Mouse (Mus musculus): ENCODE measurements around the gene Dennd1a. TPM values are rescaled to one million over a fixed set of nuclear protein-coding genes. Genes with fewer than 3 reads are reported as not detected.

Dennd1a gene
- total and polyA plus RNA-seq, 3 experiments: 17.6 to 26.8 (median 22.0) TPM

DNA sequence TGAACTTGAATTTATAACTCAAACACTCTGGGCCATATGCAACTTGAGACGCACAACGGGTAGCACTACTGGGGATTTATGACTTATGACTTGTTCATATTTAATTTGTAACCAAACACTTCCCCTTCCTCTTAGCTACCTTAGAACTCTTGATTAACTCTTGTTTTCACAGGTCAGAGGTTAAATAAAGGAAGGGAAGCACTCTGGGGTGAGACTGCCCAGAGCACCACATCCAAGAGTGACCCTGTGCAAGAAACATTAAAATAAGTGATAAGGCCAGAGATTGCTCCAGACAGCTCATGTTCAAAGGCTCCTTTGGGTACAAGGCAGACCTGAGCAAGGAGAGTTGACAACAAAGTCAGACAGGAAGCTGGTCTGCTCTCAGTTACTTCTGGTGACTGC is 219.0 kb downstream of the Dennd1a start:
- no peaks in the 10 kb centered on the region for H3K27me3 ChIP-seq (ENCODE audit: control insufficient read depth, insufficient read depth, low read length)
- H3K27ac ChIP-seq: no peak overlapping the region
- no peaks in the 10 kb centered on the region for H3K79me2 ChIP-seq (replicated peaks; ENCODE audit: control insufficient read depth, insufficient read depth, low read length)
- intact Hi-C loops (cut with DNase I): no loop called here
- no peak for DNase-seq
- H3K36me3 ChIP-seq (ENCODE audit: control insufficient read depth, insufficient read depth, low read length): no peaks in the 10 kb centered on the region; the same call in 1 of the 2 replicates
- no peak overlapping the region for H3K9ac ChIP-seq (ENCODE audit: low read depth, low read length)
- peaks cover 2% of the 10 kb centered on the region for H3K4me1 ChIP-seq (ENCODE audit: control insufficient read depth, insufficient read depth, low read length)
- no peak overlapping the region for H3K4me3 ChIP-seq
- no peak for TF ChIP-seq CTCF (IDR thresholded peaks at IDR 0.05)
- 74% methylated on average over 2 of the region's 2 CpGs for WGBS

DNA sequence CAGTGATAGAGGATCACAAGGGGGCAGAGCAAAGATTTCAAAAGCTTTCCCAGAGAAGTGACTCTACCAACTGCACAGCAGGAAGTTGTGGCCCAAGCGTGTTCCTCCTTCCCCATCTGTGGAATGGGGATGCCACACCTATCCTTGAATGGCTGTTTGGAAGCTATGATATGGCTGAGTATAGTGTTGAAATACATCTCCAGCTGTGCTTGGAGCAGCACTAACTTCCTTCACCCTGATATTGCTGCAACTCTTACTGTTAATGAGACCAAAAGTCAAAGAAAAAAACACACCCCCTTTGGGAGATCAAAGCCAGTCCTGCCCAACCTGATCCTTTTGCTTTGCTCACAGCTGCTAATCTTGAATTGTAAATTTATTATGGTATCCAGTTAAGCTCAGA is 221.3 kb downstream of the Dennd1a start:
- no peaks in the 10 kb centered on the region; the same call in 1 of the 2 replicates for H3K36me3 ChIP-seq (ENCODE audit: control insufficient read depth, insufficient read depth, low read length)
- H3K4me1 ChIP-seq (ENCODE audit: control insufficient read depth, insufficient read depth, low read length): peaks cover 2% of the 10 kb centered on the region; the same call in 1 of the 2 replicates
- TF ChIP-seq POLR2A (IDR thresholded peaks at IDR 0.05; ENCODE audit: insufficient read depth, low read depth, low read length): no peak
- TF ChIP-seq CTCF (IDR thresholded peaks at IDR 0.05): no peak
- no peak for TF ChIP-seq EP300 (IDR thresholded peaks at IDR 0.05; ENCODE audit: insufficient read depth, low read depth, low read length)
- no peak for DNase-seq
- H3K27ac ChIP-seq: no peak overlapping the region
- H3K27me3 ChIP-seq (ENCODE audit: control insufficient read depth, insufficient read depth, low read length): no peaks in the 10 kb centered on the region
- no peaks in the 10 kb centered on the region for H3K79me2 ChIP-seq (replicated peaks; ENCODE audit: control insufficient read depth, insufficient read depth, low read length)
- H3K4me3 ChIP-seq: no peak overlapping the region
- 63% methylated on average over 1 of the region's 1 CpGs for WGBS
- H3K9ac ChIP-seq (ENCODE audit: low read depth, low read length): no peak overlapping the region
- intact Hi-C loops (cut with DNase I): no loop called here

DNA sequence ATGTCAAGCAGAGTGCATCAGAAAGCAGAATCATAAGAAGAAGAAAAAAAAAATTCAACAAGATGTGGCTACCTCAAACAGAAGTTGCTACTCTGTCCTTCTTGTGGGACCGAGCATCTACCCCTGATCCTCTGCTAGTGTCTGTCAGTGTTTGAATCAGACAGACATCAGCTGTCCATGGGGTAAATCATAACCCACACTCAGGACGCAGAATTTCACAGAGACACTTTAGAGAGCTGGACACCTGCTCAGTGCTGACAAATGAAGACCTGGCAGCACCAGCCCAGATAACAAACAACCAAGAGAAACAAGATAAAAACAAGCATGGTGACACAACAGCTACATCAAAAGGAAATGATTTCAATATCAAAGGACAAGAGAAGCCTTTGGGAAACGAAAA is 222.9 kb downstream of the Dennd1a start:
- DNase-seq: no peak
- TF ChIP-seq EP300 (IDR thresholded peaks at IDR 0.05; ENCODE audit: insufficient read depth, low read depth, low read length) (no peak), POLR2A (IDR thresholded peaks at IDR 0.05; ENCODE audit: insufficient read depth, low read depth, low read length) (no peak), CTCF (IDR thresholded peaks at IDR 0.05) (no peak)
- no peak overlapping the region for H3K4me3 ChIP-seq
- H3K36me3 ChIP-seq (ENCODE audit: control insufficient read depth, insufficient read depth, low read length): no peaks in the 10 kb centered on the region; the same call in 1 of the 2 replicates
- no peaks in the 10 kb centered on the region for H3K27me3 ChIP-seq (ENCODE audit: control insufficient read depth, insufficient read depth, low read length)
- H3K4me1 ChIP-seq (ENCODE audit: control insufficient read depth, insufficient read depth, low read length): peaks cover 2% of the 10 kb centered on the region; the same call in 1 of the 2 replicates
- no peak overlapping the region for H3K9ac ChIP-seq (ENCODE audit: low read depth, low read length)
- WGBS: 64% methylated on average over 3 of the region's 3 CpGs
- intact Hi-C loops (cut with DNase I): no loop called here
- no peaks in the 10 kb centered on the region for H3K79me2 ChIP-seq (replicated peaks; ENCODE audit: control insufficient read depth, insufficient read depth, low read length)
- no peak overlapping the region for H3K27ac ChIP-seq

DNA sequence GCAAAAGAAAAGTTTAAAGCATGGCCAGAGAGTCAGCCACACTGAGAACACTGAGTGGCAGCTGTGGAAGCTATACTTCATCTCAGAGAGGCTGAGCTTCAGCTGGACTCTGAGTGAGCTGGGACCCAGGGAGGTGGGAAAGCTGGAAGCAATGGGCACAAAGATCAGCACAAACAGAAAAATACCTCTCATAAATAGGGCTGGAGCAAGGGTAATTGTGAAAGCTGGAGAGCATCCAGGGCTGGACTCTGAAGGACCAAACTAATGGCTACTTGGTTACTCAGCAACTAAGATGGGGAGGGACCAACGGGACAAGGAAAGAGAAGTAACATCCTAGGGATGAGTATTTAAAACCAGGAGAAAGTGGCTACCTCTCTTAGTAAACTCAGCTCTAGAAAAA is 225.0 kb downstream of the Dennd1a start:
- Histone ChIP-seq H3K4me1 (ENCODE audit: control insufficient read depth, insufficient read depth, low read length) (no peaks in the 10 kb centered on the region; the same call in 1 of the 2 replicates), H3K9ac (ENCODE audit: low read depth, low read length) (no peak overlapping the region), H3K36me3 (ENCODE audit: control insufficient read depth, insufficient read depth, low read length) (no peaks in the 10 kb centered on the region; the same call in 1 of the 2 replicates), H3K79me2 (replicated peaks; ENCODE audit: control insufficient read depth, insufficient read depth, low read length) (no peaks in the 10 kb centered on the region), H3K27ac (no peak overlapping the region), H3K4me3 (no peak overlapping the region), H3K27me3 (ENCODE audit: control insufficient read depth, insufficient read depth, low read length) (no peaks in the 10 kb centered on the region)
- TF ChIP-seq EP300 (IDR thresholded peaks at IDR 0.05; ENCODE audit: insufficient read depth, low read depth, low read length): no peak
- TF ChIP-seq CTCF (IDR thresholded peaks at IDR 0.05): no peak
- TF ChIP-seq POLR2A (IDR thresholded peaks at IDR 0.05; ENCODE audit: insufficient read depth, low read depth, low read length): no peak
- WGBS: 80% methylated on average over 1 of the region's 1 CpGs
- intact Hi-C loops (cut with DNase I): no loop called here
- DNase-seq: no peak

DNA sequence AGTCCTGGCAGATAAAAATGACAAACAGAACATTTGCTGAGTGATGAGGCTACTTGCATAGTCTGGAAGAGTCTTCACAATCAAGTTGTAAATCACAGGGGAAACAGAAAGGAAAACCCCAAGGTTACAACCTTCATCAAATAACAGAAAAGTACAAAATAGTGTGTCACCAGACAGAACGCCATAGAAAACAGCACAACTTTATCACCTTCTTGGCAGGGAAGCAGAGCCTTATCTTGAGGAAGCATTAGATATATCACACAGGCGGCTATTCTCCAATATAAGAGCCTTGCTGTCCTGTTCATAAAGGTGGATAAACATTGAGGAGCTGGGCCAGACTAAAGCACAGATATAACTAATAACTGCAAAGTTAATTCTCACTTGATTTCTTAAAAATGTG is 225.7 kb downstream of the Dennd1a start:
- WGBS: 41% methylated on average over 2 of the region's 2 CpGs
- no peak overlapping the region for H3K27ac ChIP-seq
- no peak for DNase-seq
- intact Hi-C loops (cut with DNase I): no loop called here
- no peak overlapping the region for H3K9ac ChIP-seq (ENCODE audit: low read depth, low read length)
- no peaks in the 10 kb centered on the region for H3K27me3 ChIP-seq (ENCODE audit: control insufficient read depth, insufficient read depth, low read length)
- no peaks in the 10 kb centered on the region for H3K79me2 ChIP-seq (replicated peaks; ENCODE audit: control insufficient read depth, insufficient read depth, low read length)
- no peaks in the 10 kb centered on the region for H3K36me3 ChIP-seq (ENCODE audit: control insufficient read depth, insufficient read depth, low read length)
- no peaks in the 10 kb centered on the region; the same call in 1 of the 2 replicates for H3K4me1 ChIP-seq (ENCODE audit: control insufficient read depth, insufficient read depth, low read length)
- H3K4me3 ChIP-seq: no peak overlapping the region
- TF ChIP-seq POLR2A (IDR thresholded peaks at IDR 0.05; ENCODE audit: insufficient read depth, low read depth, low read length) (no peak), EP300 (IDR thresholded peaks at IDR 0.05; ENCODE audit: insufficient read depth, low read depth, low read length) (no peak), CTCF (IDR thresholded peaks at IDR 0.05) (no peak)

DNA sequence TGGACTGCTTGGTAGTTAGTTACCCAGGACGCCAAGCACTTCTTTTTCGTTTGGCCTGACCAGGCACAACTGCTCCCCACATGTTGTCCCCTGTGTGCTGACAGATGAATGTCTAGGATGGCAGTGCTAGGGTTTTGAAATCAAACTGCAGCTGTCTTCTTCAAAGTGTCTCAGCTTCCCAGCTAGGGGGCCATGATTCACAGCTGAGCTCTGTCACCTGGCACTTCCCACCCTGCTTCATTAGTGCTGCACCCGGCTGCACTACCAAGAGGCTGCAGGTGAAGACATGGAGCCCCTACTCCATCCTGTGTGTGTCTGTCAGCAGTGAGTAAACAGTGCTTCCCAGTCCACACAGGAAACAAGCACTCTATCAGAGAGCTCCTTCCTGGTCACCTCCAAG is 234.8 kb downstream of the Dennd1a start:
- no peaks in the 10 kb centered on the region for H3K4me1 ChIP-seq (ENCODE audit: control insufficient read depth, insufficient read depth, low read length)
- TF ChIP-seq CTCF (IDR thresholded peaks at IDR 0.05): no peak
- no peak for TF ChIP-seq EP300 (IDR thresholded peaks at IDR 0.05; ENCODE audit: insufficient read depth, low read depth, low read length)
- no peak for TF ChIP-seq POLR2A (IDR thresholded peaks at IDR 0.05; ENCODE audit: insufficient read depth, low read depth, low read length)
- DNase-seq: no peak
- no peaks in the 10 kb centered on the region for H3K79me2 ChIP-seq (replicated peaks; ENCODE audit: control insufficient read depth, insufficient read depth, low read length)
- no peak overlapping the region for H3K4me3 ChIP-seq
- H3K9ac ChIP-seq (ENCODE audit: low read depth, low read length): no peak overlapping the region
- intact Hi-C loops (cut with DNase I): no loop called here
- no peaks in the 10 kb centered on the region for H3K36me3 ChIP-seq (ENCODE audit: control insufficient read depth, insufficient read depth, low read length)
- no peaks in the 10 kb centered on the region for H3K27me3 ChIP-seq (ENCODE audit: control insufficient read depth, insufficient read depth, low read length)
- H3K27ac ChIP-seq: no peak overlapping the region
- WGBS: 76% methylated on average over 3 of the region's 3 CpGs

Measured in heart, adult 2 months (tissue).